Comparison of ENCODE assay signal across 19 mouse cellular contexts in genomic region chr7:130819624-130820023, GRCm38 (mm10). TPM values are rescaled to one million over a fixed set of nuclear protein-coding genes. Genes with fewer than 3 reads are reported as not detected.
DNase-seq lines count a peak whose midpoint lies in the region; ATAC-seq and TF ChIP-seq lines count a peak whose summit lies in the region.
"Had no signal": no experiment of that assay in that cellular context is flagged by ENCODE, and none has a peak within 500 bp of the region (broad histone marks: within the 10 kb centered on the region; RNA-seq: fewer than 3 reads in every experiment).

No protein-coding gene starts in this region.

- 31% methylated on average over 10 of the region's 10 CpGs for WGBS in heart, postnatal 0 days
- 48% methylated on average over 10 of the region's 10 CpGs for WGBS in heart, embryonic 12.5 days
- WGBS in intestine, embryonic 16.5 days = 51% methylated on average over 10 of the region's 10 CpGs

- no peak overlapping the region for H3K4me3 ChIP-seq in heart, postnatal 0 days (ENCODE audit: low read depth, low read length)
- no peak overlapping the region for H3K4me3 ChIP-seq in heart, embryonic 12.5 days
- H3K4me3 ChIP-seq in intestine, embryonic 16.5 days (ENCODE audit: low read length) = no peak overlapping the region
- H3K4me3 ChIP-seq: forebrain, embryonic 15.5 days; heart, embryonic 15.5 days; hindbrain, embryonic 15.5 days; limb, embryonic 12.5 days; liver, embryonic 15.5 days had no signal

- no peak overlapping the region for H3K9ac ChIP-seq in heart, postnatal 0 days (replicated peaks; ENCODE audit: low read depth, low read length)
- no peak overlapping the region for H3K9ac ChIP-seq in heart, embryonic 12.5 days
- H3K9ac ChIP-seq in intestine, embryonic 16.5 days (ENCODE audit: low read depth, low read length) = no peak overlapping the region
- H3K9ac ChIP-seq: forebrain, embryonic 15.5 days; heart, embryonic 15.5 days; hindbrain, embryonic 15.5 days; limb, embryonic 12.5 days; liver, embryonic 15.5 days had no signal

- no peak for ATAC-seq in heart, postnatal 0 days (ENCODE audit: insufficient read depth, low read depth)
- ATAC-seq in heart, embryonic 12.5 days (ENCODE audit: insufficient number of reproducible peaks, low FRiP score) = no peak
- peak; percentile 92 for ATAC-seq in intestine, embryonic 16.5 days
- ATAC-seq: forebrain, embryonic 15.5 days; midbrain, embryonic 16.5 days had no signal

- no peak for TF ChIP-seq EP300 in heart, postnatal 0 days (IDR thresholded peaks at IDR 0.05; ENCODE audit: low read depth)

- DNase-seq in heart, postnatal 0 days (ENCODE audit: low spot score) = peak; percentile 24
- DNase-seq in right cerebral cortex, adult 2 months (ENCODE audit: low spot score in 2 of 2) = peak; percentile 23
- DNase-seq in right cerebral cortex, postnatal 25 days = no peak
- peak; percentile 87 for DNase-seq in telencephalon, adult 2 months (ENCODE audit: low read depth, low spot score)
- no peak for DNase-seq in ovary, postnatal 10 days (ENCODE audit: low spot score)
- DNase-seq: cerebellum, adult 2 months; gastrocnemius, postnatal 36 days; kidney, adult 8-10 months; thymus, postnatal 25 days had no signal

- no peaks in the 10 kb centered on the region for H3K9me3 ChIP-seq in heart, postnatal 0 days (replicated peaks; ENCODE audit: control insufficient read depth, low read length)
- no peaks in the 10 kb centered on the region for H3K9me3 ChIP-seq in heart, embryonic 12.5 days (replicated peaks)
- H3K9me3 ChIP-seq in intestine, embryonic 16.5 days (ENCODE audit: control insufficient read depth, low read length) = no peaks in the 10 kb centered on the region
- H3K9me3 ChIP-seq: forebrain, embryonic 15.5 days; heart, embryonic 15.5 days; hindbrain, embryonic 15.5 days; limb, embryonic 12.5 days; liver, embryonic 15.5 days had no signal

- TF ChIP-seq CTCF in heart, postnatal 0 days (IDR thresholded peaks at IDR 0.05; ENCODE audit: low read depth) = no peak

- no peak overlapping the region for H3K27ac ChIP-seq in heart, postnatal 0 days (ENCODE audit: low read depth)
- no peak overlapping the region for H3K27ac ChIP-seq in heart, embryonic 12.5 days (ENCODE audit: poor library complexity, severe bottlenecking)
- H3K27ac ChIP-seq in intestine, embryonic 16.5 days (ENCODE audit: low read length) = no peak overlapping the region
- H3K27ac ChIP-seq: forebrain, embryonic 15.5 days; heart, embryonic 15.5 days; hindbrain, embryonic 15.5 days; limb, embryonic 12.5 days; liver, embryonic 15.5 days; macrophage had no signal

- no peak overlapping the region for H3K4me2 ChIP-seq in heart, postnatal 0 days (ENCODE audit: low read depth, low read length)
- H3K4me2 ChIP-seq in heart, embryonic 12.5 days = no peak overlapping the region
- H3K4me2 ChIP-seq in intestine, embryonic 16.5 days (ENCODE audit: low read depth, low read length) = no peak overlapping the region
- H3K4me2 ChIP-seq: forebrain, embryonic 15.5 days; heart, embryonic 15.5 days; hindbrain, embryonic 15.5 days; limb, embryonic 12.5 days; liver, embryonic 15.5 days had no signal

- no peaks in the 10 kb centered on the region for H3K27me3 ChIP-seq in heart, postnatal 0 days (ENCODE audit: control insufficient read depth, insufficient read depth, low read length)
- peaks cover 25% of the 10 kb centered on the region for H3K27me3 ChIP-seq in heart, embryonic 12.5 days (replicated peaks)
- no peaks in the 10 kb centered on the region for H3K27me3 ChIP-seq in intestine, embryonic 16.5 days (replicated peaks; ENCODE audit: control insufficient read depth, insufficient read depth, low read length)
- H3K27me3 ChIP-seq: forebrain, embryonic 15.5 days; hindbrain, embryonic 15.5 days; limb, embryonic 12.5 days; liver, embryonic 15.5 days had no signal

- peaks cover 21% of the 10 kb centered on the region for H3K4me1 ChIP-seq in heart, postnatal 0 days (ENCODE audit: control insufficient read depth, insufficient read depth)
- peaks cover 22% of the 10 kb centered on the region for H3K4me1 ChIP-seq in heart, embryonic 12.5 days (replicated peaks)
- H3K4me1 ChIP-seq in intestine, embryonic 16.5 days (ENCODE audit: control insufficient read depth, insufficient read depth, low read length) = no peaks in the 10 kb centered on the region
- H3K4me1 ChIP-seq: hindbrain, embryonic 15.5 days; limb, embryonic 12.5 days; liver, embryonic 15.5 days had no signal

- no peaks in the 10 kb centered on the region for H3K36me3 ChIP-seq in heart, postnatal 0 days (replicated peaks; ENCODE audit: control insufficient read depth, insufficient read depth, low read length)
- H3K36me3 ChIP-seq in heart, embryonic 12.5 days = no peaks in the 10 kb centered on the region
- no peaks in the 10 kb centered on the region for H3K36me3 ChIP-seq in intestine, embryonic 16.5 days (ENCODE audit: control insufficient read depth, insufficient read depth, low read length)
- H3K36me3 ChIP-seq: forebrain, embryonic 15.5 days; heart, embryonic 15.5 days; hindbrain, embryonic 15.5 days; limb, embryonic 12.5 days; liver, embryonic 15.5 days had no signal

RNA-seq across cellular contexts. Expression of gene Btbd16, which starts 45.8 kb away (rescaled TPM):
- not detected in 2 replicates for total RNA-seq in heart, postnatal 0 days (2014; rRNA removed; ENCODE audit: low replicate concordance)
- 0.12 and 0.25 TPM in 2 replicates for polyA plus RNA-seq in heart, postnatal 0 days (2015; fragmentation: Nextera tagmentation; extraction: Ambion mirVana)
- 0.15 and 0.18 TPM in 2 replicates for polyA plus RNA-seq in heart, embryonic 12.5 days (2016; fragmentation: Nextera tagmentation; extraction: Ambion mirVana)
- 0.05 TPM in 1 of 2 replicates, not detected in the other for polyA plus RNA-seq in intestine, embryonic 16.5 days (2015; fragmentation: Nextera tagmentation; extraction: Ambion mirVana)
- total RNA-seq: gastrocnemius, postnatal 36 days had no signal
- polyA plus RNA-seq: forebrain, embryonic 15.5 days; hindbrain, embryonic 15.5 days; limb, embryonic 12.5 days; liver, embryonic 15.5 days; macrophage; midbrain, embryonic 16.5 days; neural tube, embryonic 11.5 days had no signal

RNA-seq across cellular contexts. Expression of gene Plekha1, which starts 45.9 kb away (rescaled TPM):
- 60.5 and 67.5 TPM in 2 replicates for total RNA-seq in heart, postnatal 0 days (2014; rRNA removed; ENCODE audit: low replicate concordance)
- polyA plus RNA-seq in heart, postnatal 0 days (2015; fragmentation: Nextera tagmentation; extraction: Ambion mirVana) = 38.0 and 43.6 TPM in 2 replicates
- polyA plus RNA-seq in heart, embryonic 12.5 days (2016; fragmentation: Nextera tagmentation; extraction: Ambion mirVana) = 54.6 and 56.2 TPM in 2 replicates
- 36.6 and 39.0 TPM in 2 replicates for polyA plus RNA-seq in intestine, embryonic 16.5 days (2015; fragmentation: Nextera tagmentation; extraction: Ambion mirVana)

Comparison
In these comparisons a context has a peak if more than half of its experiments do, and no peak if none do; other contexts are left out.
1. DNase-seq: peak in heart, postnatal 0 days (single experiment), right cerebral cortex, adult 2 months (2 of 2) and telencephalon, adult 2 months (single experiment); none in right cerebral cortex, postnatal 25 days (single experiment) and ovary, postnatal 10 days (single experiment).